Mouse (Mus musculus): ENCODE data around the gene Med20. TPM values are rescaled to one million over a fixed set of nuclear protein-coding genes. Genes with fewer than 3 reads are reported as not detected.
"Not testable (repeated sequence)": the region's sequence is repeated elsewhere in the genome, so short reads cannot be mapped to it uniquely, and the experiment has no call there.

Gene Med20
- polyA plus RNA-seq, 1 experiment from 2014 or later: 39.8 TPM

- Histone ChIP-seq H3K4me2 (replicated peaks) (peak overlapping the region; percentile 79), H3K9ac (peak overlapping the region; percentile 30; the same call in 1 of the 2 replicates), H3K36me3 (peaks cover 27% of the 10 kb centered on the region)
Observed at GRCm38 (mm10) chr17:47597838-47598579, 13.4 kb upstream of the Med20 start.

DNA sequence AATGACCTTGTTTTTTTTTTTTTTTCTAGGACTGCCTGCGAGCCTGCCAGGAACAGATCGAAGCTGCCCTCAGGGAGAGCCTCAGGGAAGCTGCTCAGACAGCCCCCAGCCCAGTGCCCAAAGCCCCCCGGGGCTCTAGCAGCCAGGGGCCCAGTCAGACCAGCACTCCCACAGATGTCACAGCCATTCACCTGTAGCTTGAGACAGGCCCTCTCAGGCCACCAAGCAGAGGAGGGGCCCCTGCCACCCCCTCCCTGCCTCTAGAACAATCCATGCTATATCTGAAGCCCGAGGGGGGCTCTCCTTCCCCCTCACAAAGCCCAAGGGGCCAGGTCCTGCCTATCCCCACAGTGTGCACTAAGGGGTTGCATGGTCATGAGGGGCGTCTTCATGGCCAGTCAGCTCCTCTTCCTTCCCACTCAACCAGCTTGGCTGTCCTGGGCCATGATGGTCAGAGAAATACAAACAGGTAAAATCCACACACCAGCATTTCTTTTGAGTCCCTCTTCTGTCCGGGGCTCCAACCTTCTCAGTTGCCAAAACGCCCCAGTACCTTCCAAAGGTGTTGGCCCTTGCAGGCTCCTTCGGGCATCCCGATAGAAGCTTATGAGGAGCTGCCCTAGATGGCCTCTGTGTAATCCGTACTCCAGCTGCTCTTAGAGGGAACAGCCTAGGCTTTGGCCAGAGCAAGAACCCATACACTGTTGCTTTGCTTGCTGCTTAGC is 12.6 kb upstream of the Med20 start:
- WGBS: 75% methylated on average over 10 of the region's 10 CpGs
- Histone ChIP-seq H3K27ac (peak overlapping the region; percentile 96), H3K9ac (0 out of 2 replicates have a peak overlapping the region, but pooled peaks have one; percentile 10), H3K36me3 (peaks cover 30% of the 10 kb centered on the region), H3K4me1 (replicated peaks) (peaks cover 27% of the 10 kb centered on the region)
- H3K27me3 ChIP-seq (replicated peaks); H3K4me2 ChIP-seq (replicated peaks); H3K4me3 ChIP-seq (replicated peaks); H3K9me3 ChIP-seq; ATAC-seq: not testable (repeated sequence)

More at GRCm38 (mm10) chr17:47597838-47598579, 13.4 kb upstream of the Med20 start:
- ATAC-seq: no peak
- no peaks in the 10 kb centered on the region for H3K27me3 ChIP-seq (replicated peaks)
- 19% methylated on average over 10 of the region's 10 CpGs for WGBS
- H3K9me3 ChIP-seq: no peaks in the 10 kb centered on the region
- peak overlapping the region; percentile 96 for H3K27ac ChIP-seq
- peaks cover 27% of the 10 kb centered on the region for H3K4me1 ChIP-seq (replicated peaks)
- peak overlapping the region; percentile 94; the same call in 1 of the 2 replicates for H3K4me3 ChIP-seq (replicated peaks)

GRCm38 (mm10) chr17:47599511-47600297 is 11.7 kb upstream of the Med20 start:
- Histone ChIP-seq H3K9ac (no peak overlapping the region), H3K27me3 (replicated peaks) (no peaks in the 10 kb centered on the region), H3K36me3 (peaks cover 36% of the 10 kb centered on the region), H3K4me1 (replicated peaks) (peaks cover 27% of the 10 kb centered on the region), H3K27ac (peak overlapping the region; percentile 56), H3K4me2 (replicated peaks) (no peak overlapping the region), H3K4me3 (replicated peaks) (no peak overlapping the region), H3K9me3 (no peaks in the 10 kb centered on the region)
- no peak for ATAC-seq
- 74% methylated on average over 11 of the region's 11 CpGs for WGBS

DNA sequence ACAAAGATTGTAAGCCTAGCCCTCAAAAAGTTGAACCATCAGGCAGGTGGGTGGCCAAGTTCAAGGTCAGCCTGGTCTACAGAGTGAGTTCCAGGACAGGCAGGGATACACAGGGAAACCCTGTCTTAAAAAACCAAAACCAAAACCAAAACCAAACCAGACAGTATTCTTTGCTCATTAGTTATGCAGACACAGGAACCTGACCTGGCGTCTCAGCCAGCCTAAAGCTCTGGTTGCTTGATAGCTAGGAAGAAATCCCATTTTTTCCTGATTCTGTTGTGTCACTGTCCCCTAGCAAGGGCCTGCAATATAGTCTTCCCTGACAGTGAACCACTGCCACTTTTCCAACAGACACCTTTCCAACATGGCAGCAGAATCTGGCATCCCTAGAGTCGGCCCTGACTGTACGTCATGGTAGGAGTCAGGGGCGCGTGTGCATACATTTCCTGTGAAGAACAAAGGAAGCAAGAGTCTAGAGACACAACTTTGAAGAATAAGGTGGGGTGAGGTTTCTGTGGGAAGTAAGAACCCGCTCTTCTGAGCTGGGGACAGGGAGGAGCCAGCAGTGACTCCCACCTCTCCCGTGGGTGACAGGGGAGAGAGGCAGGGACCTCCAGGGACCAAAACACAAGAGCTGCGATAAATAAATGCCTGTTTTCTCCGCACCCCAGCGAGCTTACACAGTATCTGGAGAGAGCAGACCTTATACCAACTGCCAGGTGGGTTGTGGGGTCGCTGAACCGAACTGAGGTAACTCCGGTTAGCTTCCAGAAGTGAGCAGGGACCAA is 10.6 kb upstream of the Med20 start:
- H3K4me1 ChIP-seq (replicated peaks): peaks cover 27% of the 10 kb centered on the region
- H3K4me3 ChIP-seq (replicated peaks): no peak overlapping the region
- H3K27ac ChIP-seq: peak overlapping the region; percentile 27
- ATAC-seq: no peak
- H3K27me3 ChIP-seq (replicated peaks): no peaks in the 10 kb centered on the region
- H3K4me2 ChIP-seq (replicated peaks): no peak overlapping the region
- peaks cover 45% of the 10 kb centered on the region for H3K36me3 ChIP-seq
- 82% methylated on average over 13 of the region's 13 CpGs for whole genome bisulfite sequencing
- no peak overlapping the region for H3K9ac ChIP-seq
- H3K9me3 ChIP-seq: no peaks in the 10 kb centered on the region

- Histone ChIP-seq H3K4me1 (replicated peaks) (peaks cover 23% of the 10 kb centered on the region), H3K27ac (no peak overlapping the region), H3K4me2 (replicated peaks) (no peak overlapping the region), H3K9me3 (no peaks in the 10 kb centered on the region), H3K36me3 (peaks cover 48% of the 10 kb centered on the region), H3K27me3 (replicated peaks) (no peaks in the 10 kb centered on the region), H3K9ac (no peak overlapping the region), H3K4me3 (replicated peaks) (no peak overlapping the region)
- 85% methylated on average over 10 of the region's 10 CpGs for whole genome bisulfite sequencing
- ATAC-seq: no peak
Observed at GRCm38 (mm10) chr17:47601389-47601755, 10.0 kb upstream of the Med20 start.

DNA sequence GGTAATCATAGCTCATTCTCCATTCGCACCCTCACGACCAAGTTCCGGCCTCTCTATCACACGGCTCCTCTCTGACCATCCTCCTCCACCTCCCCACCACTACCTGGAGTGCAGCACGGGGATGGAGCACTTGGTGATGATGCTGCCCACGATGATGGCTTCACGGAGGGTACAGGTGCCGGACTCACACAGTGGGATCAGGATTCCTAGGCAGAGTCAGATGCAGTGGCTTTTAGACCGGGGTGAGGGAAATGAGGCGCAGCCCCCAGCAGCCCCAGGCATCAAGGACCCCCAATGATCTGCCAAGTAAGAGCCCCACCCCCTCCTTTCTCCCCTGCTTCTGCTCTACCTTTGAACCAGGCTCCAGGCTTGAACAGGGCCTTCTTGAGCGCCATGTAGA is 9.1 kb upstream of the Med20 start:
- no peak for ATAC-seq
- H3K4me2 ChIP-seq (replicated peaks): no peak overlapping the region
- no peaks in the 10 kb centered on the region for H3K9me3 ChIP-seq
- H3K4me3 ChIP-seq (replicated peaks): no peak overlapping the region
- H3K27ac ChIP-seq: no peak overlapping the region
- WGBS: 95% methylated on average over 11 of the region's 11 CpGs
- H3K4me1 ChIP-seq (replicated peaks): peaks cover 14% of the 10 kb centered on the region
- peaks cover 56% of the 10 kb centered on the region for H3K36me3 ChIP-seq
- H3K27me3 ChIP-seq (replicated peaks): no peaks in the 10 kb centered on the region
- no peak overlapping the region for H3K9ac ChIP-seq

DNA sequence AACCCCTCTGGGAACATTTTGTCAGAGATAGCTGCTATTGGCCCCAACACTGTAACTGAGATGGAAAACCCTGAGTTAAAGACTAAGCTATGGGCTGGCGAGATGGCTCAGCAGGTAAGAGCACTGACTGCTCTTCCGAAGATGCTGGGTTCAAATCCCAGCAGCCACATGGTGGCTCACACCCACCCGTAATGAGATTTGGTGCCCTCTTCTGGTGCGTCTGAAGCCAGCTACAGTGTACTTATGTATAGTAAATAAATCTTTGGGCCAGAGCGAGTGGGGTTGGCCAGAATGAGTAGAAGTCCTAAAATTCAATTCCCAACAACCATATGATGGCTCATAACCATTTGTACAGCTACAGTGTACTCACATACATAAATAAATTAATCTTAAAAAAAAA is 5.2 kb upstream of the Med20 start:
- Histone ChIP-seq H3K4me3 (replicated peaks) (no peak overlapping the region), H3K4me1 (replicated peaks) (0 out of 2 replicates have a peak, but pooled peaks cover 4% of the 10 kb centered on the region), H3K36me3 (peaks cover 45% of the 10 kb centered on the region), H3K9me3 (no peaks in the 10 kb centered on the region), H3K9ac (no peak overlapping the region), H3K4me2 (replicated peaks) (no peak overlapping the region), H3K27ac (no peak overlapping the region), H3K27me3 (replicated peaks) (no peaks in the 10 kb centered on the region)
- no peak for ATAC-seq
- 71% methylated on average over 5 of the region's 5 CpGs for WGBS

- Histone ChIP-seq H3K27me3 (replicated peaks) (no peaks in the 10 kb centered on the region), H3K4me1 (replicated peaks) (peaks cover 16% of the 10 kb centered on the region), H3K9me3 (no peaks in the 10 kb centered on the region), H3K36me3 (peaks cover 26% of the 10 kb centered on the region; the same call in 1 of the 2 replicates), H3K4me2 (replicated peaks) (no peak overlapping the region), H3K27ac (no peak overlapping the region), H3K4me3 (replicated peaks) (no peak overlapping the region), H3K9ac (no peak overlapping the region)
- no peak for ATAC-seq
- WGBS: 87% methylated on average over 4 of the region's 4 CpGs
Observed at GRCm38 (mm10) chr17:47609182-47609581, 2.2 kb upstream of the Med20 start.

GRCm38 (mm10) chr17:47611661-47611982 is 240 bp downstream of the Med20 start:
- H3K27me3 ChIP-seq (replicated peaks): no peaks in the 10 kb centered on the region
- peaks cover 13% of the 10 kb centered on the region for H3K36me3 ChIP-seq
- peak overlapping the region; percentile 79 for H3K4me2 ChIP-seq (replicated peaks)
- H3K4me3 ChIP-seq (replicated peaks): peak overlapping the region; percentile 74
- no peaks in the 10 kb centered on the region for H3K9me3 ChIP-seq
- peaks cover 16% of the 10 kb centered on the region for H3K4me1 ChIP-seq (replicated peaks)
- ATAC-seq: no peak
- peak overlapping the region; percentile 68 for H3K9ac ChIP-seq
- WGBS: under 1% methylated on average over 13 of the region's 13 CpGs
- peak overlapping the region; percentile 24; the same call in 1 of the 2 replicates for H3K27ac ChIP-seq

DNA sequence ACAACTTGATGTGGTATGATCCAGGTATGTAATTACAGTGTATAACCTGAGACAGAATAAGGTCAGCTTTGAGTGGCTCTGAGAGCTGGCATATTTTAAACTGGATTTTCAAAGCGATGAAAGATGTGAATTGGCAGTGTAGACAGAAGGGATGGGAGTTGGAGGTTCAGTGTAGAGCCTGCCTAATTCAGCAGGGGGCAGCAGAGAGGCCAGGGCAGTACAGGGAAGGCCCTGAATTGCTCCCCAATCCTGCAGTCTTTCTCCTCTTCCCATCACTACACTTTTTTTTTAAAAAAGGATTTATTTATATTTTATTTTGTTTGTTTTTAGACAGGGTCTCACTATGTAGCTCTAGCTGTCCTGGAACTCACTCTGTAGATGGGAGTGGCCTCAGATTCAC is 2.6 kb downstream of the Med20 start:
- WGBS: 83% methylated on average over 1 of the region's 1 CpGs
- H3K9me3 ChIP-seq: no peaks in the 10 kb centered on the region
- no peak for ATAC-seq
- no peak overlapping the region for H3K9ac ChIP-seq
- H3K4me2 ChIP-seq (replicated peaks): no peak overlapping the region
- no peak overlapping the region for H3K4me3 ChIP-seq (replicated peaks)
- H3K27ac ChIP-seq: no peak overlapping the region
- H3K4me1 ChIP-seq (replicated peaks): peaks cover 16% of the 10 kb centered on the region
- H3K36me3 ChIP-seq: peaks cover 14% of the 10 kb centered on the region
- H3K27me3 ChIP-seq (replicated peaks): no peaks in the 10 kb centered on the region

- Histone ChIP-seq H3K9me3 (no peaks in the 10 kb centered on the region), H3K27me3 (replicated peaks) (no peaks in the 10 kb centered on the region), H3K4me2 (replicated peaks) (no peak overlapping the region), H3K4me1 (replicated peaks) (peaks cover 11% of the 10 kb centered on the region), H3K9ac (no peak overlapping the region), H3K4me3 (replicated peaks) (no peak overlapping the region), H3K27ac (no peak overlapping the region), H3K36me3 (peaks cover 20% of the 10 kb centered on the region)
- WGBS: 94% methylated on average over 8 of the region's 8 CpGs
- ATAC-seq: no peak
Observed at GRCm38 (mm10) chr17:47616119-47616518, 4.7 kb downstream of the Med20 start.

Measured in intestine, embryonic 15.5 days (tissue).